Mouse (Mus musculus): Measurements from ENCODE around the gene Zfp639. TPM values are rescaled to one million over a fixed set of nuclear protein-coding genes. Genes with fewer than 3 reads are reported as not detected.

Gene Zfp639
- 10 to 100 TPM; 30.5 to 36.1 TPM for total RNA-seq (2021)

- DNase-seq (ENCODE audit: extremely low spot score in 1 of 2, low spot score in 1 of 2) = no peak
These were observed at the start of gene Zfp639 for GRCm38 (mm10) chr3:32509496-32510374. TSS of gene Zfp639 (plus strand) at chr3:32510259.

DNA sequence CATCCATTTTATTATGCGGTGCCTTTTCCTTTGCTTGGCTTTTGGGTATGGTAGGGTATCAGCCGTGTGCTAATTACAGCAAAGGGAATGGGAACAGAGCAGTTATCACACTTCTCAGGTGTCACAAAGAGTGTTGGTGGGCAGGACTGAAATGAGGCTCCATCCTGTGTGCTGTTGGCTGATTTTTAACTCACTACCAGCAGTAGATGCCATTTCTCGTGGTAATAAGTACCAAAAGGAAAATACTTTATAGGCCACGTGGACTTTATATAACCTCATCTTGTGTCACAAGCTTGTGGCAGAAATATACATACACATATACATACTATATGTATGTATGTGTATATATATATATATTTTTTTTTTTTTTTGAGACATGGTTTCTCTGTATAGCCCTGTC lies 42.7 kb upstream of the Zfp639 start:
- DNase-seq (ENCODE audit: extremely low spot score in 1 of 2, low spot score in 1 of 2) = no peak

DNA sequence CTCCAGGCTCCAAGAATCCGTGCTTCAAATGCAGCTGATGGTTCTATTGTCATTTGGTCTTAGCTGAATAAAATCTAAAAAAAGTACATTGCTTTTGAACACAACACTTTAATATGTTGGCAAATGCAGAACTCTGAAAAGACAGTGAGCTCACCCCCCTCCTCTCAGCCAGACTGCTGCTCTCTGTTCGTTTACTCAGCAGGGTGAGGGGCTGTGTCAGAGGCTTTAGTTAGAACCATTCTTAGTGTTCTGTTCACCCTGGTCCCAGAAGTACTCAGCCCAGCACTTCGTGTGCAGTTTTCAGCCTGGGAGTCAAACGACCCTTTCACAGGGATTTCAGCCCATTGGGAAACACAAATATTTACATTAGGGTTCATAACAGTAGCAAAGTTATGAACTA lies 41.6 kb upstream of the Zfp639 start:
- no peak for DNase-seq (ENCODE audit: extremely low spot score in 1 of 2, low spot score in 1 of 2)

GRCm38 (mm10) chr3:32470449-32470848 lies 39.6 kb upstream of the Zfp639 start:
- no peak for DNase-seq (ENCODE audit: extremely low spot score in 1 of 2, low spot score in 1 of 2)

- no peak for DNase-seq (ENCODE audit: extremely low spot score in 1 of 2, low spot score in 1 of 2)
These were observed 39.0 kb upstream of the Zfp639 start for GRCm38 (mm10) chr3:32471098-32471497.

DNA sequence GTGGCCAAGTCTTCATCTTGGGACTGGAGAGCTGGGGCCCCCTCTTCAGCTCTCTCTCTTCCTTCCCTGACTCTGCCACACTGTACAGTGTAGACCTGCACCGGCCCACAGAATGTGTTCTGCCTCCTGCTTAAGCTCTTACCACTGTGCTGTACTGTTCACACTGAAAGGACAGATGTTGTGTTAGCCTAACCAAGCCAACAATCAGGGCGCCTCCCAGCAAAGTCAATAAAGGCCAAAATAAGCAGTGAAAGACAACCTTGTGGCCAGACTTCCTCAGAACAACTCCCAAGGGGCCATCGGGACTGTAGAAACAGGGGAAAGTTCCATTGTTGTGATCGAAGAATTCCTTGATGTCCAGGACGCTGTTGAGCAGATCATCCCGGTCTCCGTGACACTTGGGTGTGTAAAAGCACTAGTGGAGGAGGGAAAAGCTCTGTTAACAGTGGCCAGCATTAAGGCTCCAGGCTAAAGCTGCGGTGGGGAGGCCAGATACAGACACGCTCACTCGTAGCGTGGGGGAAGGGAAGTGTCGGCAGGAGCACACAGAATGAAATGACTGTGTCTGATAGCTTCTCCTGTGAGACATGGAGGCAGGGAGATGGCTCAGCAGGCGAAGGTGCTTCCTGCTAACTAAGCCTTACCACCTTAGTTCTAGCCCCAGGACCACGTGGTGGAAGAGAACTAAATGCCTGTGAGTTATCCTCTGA lies 37.7 kb upstream of the Zfp639 start:
- no peak for DNase-seq (ENCODE audit: extremely low spot score in 1 of 2, low spot score in 1 of 2)

GRCm38 (mm10) chr3:32473184-32473583 lies 36.9 kb upstream of the Zfp639 start:
- no peak for DNase-seq (ENCODE audit: extremely low spot score in 1 of 2, low spot score in 1 of 2)

DNA sequence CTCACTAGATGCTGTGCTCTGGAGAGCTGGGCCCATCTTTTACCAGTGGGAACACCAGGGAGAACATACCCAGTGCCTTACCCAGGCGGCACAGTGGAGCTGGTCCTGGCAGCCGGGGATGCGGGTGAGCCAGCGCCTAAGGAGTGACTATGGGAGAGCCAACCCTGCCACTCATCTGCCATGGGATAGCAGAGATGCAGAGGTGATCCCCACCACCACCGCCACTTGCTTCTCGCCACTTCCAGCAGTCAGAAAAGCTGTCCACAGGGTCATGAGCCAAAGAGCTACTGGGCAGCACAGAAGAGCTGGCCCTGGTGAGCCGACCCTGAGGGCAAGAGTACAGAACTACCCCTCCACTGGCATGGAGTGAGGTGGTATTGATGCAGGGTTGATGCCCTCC lies 30.1 kb upstream of the Zfp639 start:
- DNase-seq (ENCODE audit: extremely low spot score in 1 of 2, low spot score in 1 of 2) = no peak

GRCm38 (mm10) chr3:32483035-32483434 lies 27.0 kb upstream of the Zfp639 start:
- no peak for DNase-seq (ENCODE audit: extremely low spot score in 1 of 2, low spot score in 1 of 2)

DNA sequence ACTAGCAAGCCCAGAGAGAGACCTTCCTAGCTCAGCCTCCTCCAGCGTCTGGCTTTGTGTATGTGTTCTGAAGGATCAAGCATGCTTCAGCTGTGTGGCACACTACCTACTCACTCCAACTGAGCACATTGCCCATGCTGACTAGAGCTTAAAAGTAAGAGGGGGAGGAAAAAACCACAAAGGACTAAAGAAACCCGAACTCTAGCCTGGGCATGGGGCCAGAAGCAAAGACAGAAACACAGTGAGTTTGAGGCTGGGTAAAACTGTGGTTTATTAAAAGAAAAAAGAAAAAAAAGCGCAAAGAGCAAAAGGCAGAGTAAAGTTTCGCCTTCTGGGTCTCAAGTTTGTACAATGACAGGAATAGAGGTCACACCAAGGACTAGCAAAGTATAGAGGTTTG lies 23.5 kb upstream of the Zfp639 start:
- DNase-seq (ENCODE audit: extremely low spot score in 1 of 2, low spot score in 1 of 2) = no peak

DNA sequence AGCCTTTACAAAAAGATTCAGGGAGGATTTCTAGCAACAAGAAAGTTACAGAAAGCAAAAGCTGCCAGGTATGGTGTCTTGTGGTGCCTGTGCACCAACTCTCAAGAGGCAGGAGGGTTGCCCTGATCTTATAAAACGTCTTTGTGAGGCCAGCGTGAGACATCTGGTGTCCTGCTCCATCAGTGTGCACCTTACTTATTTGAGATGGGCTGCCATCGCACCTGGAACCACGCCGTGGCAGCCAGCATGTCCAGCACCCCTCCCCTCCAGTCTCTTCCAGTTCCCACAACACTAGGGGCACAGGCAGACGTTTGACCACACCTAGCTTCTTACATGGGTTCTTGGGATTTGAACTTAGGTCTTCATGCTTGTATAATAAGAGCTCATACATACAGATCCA lies 21.9 kb upstream of the Zfp639 start:
- DNase-seq (ENCODE audit: extremely low spot score in 1 of 2, low spot score in 1 of 2) = no peak

DNA sequence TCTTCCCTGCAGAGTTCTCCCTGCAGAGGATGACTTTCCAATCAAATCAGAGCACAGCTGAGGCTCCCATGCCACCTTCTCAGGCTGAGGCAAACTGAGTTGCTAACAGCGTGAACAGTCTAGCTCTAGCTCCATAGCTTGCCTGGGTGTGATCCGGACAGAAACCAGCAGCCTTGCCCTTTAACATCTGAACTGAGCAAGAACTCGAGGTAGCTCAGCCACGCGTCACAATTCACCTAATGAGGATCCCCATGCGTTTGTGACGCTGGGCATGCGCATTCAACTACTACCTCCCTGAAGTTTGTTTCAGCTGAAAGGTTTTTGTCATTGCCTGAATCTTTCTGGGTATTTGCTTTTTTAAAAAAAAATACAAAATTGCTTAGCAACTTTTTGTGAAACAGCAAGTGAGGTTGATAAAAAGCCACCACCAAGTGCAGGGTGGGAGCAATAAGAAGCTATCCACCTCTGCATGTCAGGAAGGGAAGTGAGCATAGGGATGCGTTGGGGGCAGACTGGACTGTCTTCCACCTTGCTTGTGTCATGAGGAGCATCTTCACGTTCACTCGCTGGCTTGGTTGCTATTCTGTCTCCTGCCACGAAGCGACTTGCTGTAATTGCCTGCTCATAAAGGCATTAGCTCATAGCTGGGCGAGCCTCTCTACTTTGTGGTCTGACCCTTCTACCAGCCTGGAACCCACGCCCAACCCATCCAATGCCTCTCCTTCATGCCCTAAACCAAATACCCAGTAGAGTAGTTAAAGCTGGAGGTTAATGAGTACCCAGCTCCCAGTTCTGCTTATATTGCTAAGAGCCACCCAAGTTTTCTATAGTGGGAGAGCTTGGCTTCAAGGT lies 19.8 kb upstream of the Zfp639 start:
- no peak for DNase-seq (ENCODE audit: extremely low spot score in 1 of 2, low spot score in 1 of 2)

DNA sequence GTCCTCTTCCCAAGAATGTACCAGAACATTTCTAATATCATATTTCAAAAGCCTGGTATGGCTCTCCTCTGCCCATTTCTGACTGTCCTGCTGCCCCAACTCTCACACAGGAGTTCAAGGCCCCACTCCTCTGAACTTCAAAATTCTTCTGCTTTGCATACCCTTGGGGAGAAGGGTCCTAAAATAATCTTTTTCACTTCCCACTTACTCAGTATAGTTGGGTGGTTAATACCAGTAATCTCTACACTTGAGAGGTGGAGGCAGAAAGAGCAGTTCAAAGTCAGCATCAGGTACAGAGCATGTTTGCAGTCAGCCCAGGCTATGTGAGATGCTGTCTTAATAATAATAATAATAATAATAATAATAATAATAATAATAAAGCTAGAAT lies 19.1 kb upstream of the Zfp639 start:
- no peak for DNase-seq (ENCODE audit: extremely low spot score in 1 of 2, low spot score in 1 of 2)

DNA sequence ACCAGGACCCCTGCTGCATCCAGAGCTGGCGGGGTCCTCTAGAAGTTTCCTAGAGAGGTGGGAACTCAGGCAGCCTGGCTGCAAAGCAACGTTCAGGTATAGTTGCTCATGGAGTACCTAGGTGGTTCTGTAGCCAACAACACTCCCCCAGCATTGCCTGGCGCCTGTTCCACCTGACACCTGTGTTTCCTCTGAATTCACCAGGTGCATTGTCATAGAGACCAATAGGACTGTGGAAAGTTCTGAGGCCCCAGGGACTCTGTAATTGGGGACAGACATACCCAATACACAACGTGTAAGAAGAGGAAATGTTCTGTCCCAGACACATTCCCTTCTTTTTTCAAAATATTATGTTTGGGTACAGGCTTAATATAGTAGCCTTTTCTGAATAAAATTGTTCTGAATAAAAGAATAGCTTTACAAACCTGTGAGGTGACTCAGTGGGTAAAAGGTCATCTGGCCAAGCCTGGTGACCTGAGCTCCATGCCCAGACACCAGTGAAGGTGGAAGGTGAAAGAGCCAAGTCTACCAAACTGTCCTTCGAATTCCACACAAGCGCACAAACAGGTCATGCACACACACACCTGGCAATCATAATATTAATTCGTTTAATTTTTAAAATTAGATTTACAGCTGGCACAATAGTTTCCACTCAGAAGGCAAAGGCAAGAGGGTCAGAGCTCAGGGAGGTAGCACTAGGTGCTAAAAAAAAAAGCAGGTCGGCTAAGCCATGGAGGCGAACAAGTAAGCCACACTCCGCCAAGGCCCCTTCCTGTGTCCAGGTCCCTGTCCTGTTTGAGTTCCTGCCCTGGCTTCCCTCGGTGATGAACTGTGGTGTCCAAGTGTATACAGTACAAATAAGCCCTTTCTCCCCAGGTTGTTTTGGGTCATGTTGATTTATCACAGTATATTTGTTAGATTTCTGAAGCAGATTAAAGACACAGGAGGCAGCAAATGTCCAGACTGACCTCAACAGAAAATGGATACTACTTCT lies 17.7 kb upstream of the Zfp639 start, which contains the start of gene Kcnmb3:
Kcnmb3 (minus strand) TSS at position 135 of the 994 bp plus-strand sequence.
- no peak for DNase-seq (ENCODE audit: extremely low spot score in 1 of 2, low spot score in 1 of 2)

- DNase-seq (ENCODE audit: extremely low spot score in 1 of 2, low spot score in 1 of 2) = no peak
These were observed 15.5 kb upstream of the Zfp639 start for GRCm38 (mm10) chr3:32494387-32495087.

DNA sequence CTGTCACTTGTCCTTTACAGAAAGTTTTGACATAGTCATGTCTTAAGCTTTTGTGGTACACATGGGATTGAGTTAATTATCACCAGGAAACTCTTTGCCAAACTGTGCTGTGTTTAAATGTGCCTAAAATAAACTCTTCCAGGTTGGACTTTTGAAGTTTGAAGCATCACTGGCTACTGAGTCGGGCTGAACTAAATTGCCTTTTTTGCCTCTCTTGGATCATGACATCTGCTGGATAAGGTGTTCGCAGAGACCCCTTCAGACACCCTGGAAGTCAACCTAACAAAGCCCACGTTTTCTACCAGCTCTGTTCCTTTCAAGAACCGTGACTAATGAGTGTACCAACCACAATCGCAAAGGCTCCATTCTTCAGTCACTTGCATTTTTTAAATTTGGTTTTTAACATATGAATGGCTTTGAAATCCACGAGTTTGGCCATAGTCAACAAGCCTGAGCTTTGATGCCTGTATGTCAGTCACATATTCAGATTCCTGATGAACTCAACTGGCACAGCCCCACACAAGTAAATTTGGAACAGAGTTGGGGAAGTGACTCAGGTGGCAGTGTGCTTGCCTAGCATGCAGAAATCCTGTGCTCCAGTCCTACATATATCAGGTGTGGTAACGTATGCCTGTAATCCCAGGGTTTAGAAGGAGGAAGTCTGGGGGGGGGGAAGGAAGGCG lies 14.8 kb upstream of the Zfp639 start:
- no peak for DNase-seq (ENCODE audit: extremely low spot score in 1 of 2, low spot score in 1 of 2)

GRCm38 (mm10) chr3:32495856-32496710 lies 14.0 kb upstream of the Zfp639 start:
- DNase-seq (ENCODE audit: extremely low spot score in 1 of 2, low spot score in 1 of 2) = no peak

DNA sequence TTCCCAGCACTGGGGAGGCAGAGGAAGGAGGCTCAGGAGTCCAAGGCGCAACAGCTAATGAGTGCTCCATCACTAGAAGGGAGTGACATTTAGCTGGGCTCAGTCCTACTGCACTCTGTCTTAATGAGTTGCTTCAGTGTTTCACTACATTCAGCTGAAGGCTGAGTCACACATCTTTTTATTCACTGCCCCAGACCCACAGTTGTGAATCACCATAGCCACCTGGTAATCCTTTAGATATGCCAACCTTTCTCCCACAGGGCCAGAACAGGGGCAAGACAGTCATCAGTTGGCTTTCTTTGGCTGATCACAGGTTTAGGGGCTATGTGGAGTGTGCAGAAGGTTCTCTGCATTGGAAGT lies 13.4 kb upstream of the Zfp639 start:
- DNase-seq (ENCODE audit: extremely low spot score in 1 of 2, low spot score in 1 of 2) = no peak

Measured in layer of hippocampus, postnatal 25 days (tissue).